Mouse (Mus musculus) forelimb bud, embryonic 11.5 days (tissue): Measurements from ENCODE around the gene C2cd4b.
A peak's percentile ranks its signal among the peaks of the same experiment; 100 is the strongest.

ENCODE experiments used
- DNase-seq: peaks from one replicate; pipeline ENCODE4 v3.0.0-alpha.2; 2012; ENCODE audit warnings: low read depth, low spot score

C2cd4b gene

DNA sequence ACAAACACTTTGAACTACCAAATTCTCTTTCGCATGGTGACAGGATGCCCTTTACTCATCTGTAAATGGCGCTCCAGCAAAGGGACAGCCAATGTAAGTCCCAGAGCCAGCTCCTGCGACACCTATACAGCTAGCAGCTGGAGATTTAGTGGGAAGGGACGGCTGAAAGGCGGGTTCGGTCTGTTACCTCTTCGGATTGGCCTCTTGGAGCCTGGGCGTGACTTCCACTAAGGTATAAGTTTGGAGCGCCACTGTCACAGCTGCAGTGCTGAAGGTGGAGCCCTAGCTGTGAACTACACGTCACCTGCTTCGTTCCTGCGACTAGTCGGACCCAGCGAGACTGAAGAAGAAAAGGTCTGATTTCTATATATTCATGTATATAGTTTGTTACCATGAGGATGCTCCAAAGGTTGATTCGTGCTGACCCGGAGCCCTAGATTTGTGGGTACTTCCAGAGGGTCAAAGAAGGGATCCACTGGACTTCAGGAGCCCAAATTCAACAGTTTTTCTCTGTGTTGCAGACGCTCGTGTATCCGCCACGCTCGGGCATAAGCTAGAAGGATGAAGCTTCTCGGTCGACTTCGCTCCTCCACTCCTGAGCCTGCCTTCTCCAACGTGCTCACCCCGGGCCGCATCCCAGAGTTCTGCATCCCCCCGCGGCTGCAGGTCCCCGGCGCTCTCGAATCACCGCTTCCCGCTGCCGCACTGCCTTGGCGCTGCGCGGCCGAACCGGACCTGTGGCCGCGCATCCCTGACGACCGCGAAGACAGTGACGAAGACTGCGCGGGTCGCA, at the start of gene C2cd4b:
Gene C2cd4b, plus strand, starts transcription at position 275 of the 793 bp plus-strand sequence.
- DNase-seq = peak; percentile 49

DNA sequence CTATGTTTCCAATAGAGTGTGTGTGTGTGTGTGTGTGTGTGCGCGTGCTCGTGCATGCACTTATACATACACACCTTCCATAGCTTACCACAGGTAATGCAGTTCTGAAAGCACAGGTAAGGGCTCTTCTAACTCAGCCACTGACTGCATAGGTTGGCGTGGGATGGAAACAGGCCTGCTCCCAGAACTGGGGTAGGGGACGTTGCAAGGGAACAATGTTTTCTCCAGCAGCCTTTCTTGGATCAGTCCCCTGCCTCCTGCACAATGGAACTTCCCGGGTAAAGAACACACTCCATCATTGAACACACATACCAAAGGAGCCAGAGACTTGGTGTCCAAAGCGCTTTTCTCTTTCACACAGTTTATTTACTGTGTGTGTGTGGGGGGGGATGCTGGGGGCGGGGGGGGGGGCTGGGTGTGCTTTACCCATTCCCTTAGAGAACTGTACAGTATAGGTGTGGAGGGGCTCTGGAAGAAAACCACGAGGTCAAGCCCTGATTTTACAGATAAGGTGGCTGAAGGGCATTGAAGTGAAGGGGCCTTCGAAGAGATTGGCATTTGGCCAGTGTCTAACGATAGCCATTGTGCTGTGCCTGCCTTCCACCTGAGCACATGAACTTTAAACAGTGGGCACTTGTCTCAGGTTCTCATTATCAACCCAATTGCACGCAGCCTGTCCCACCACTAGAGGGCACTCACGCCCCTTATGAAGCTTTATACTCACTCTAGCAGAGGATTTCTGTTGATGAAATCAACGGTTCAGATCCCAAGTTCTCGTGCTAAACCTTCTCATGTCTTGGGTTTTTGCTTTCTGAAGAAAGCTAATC, 48.0 kb upstream of the C2cd4b start:
- DNase-seq = peak; percentile 79

DNA sequence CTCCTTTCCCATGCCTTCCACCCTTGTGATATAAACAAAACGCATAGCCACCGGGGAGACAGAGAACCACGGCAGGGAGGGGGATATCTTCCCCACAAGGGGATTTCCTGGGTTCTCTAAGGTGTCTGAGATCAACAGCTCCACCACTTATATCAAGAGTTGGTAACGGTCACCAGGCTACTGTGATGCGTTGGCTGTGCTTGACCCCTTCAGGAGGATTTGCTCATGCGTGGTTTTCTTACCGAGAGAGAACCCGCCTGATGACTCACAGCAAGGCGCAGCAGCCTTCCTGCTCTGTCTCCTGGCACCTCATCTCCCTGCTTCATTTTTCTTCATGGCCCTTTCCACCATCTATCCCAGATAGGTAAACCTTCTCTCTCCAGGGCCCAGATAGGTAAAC, 47.1 kb upstream of the C2cd4b start:
- DNase-seq = no peak

DNA sequence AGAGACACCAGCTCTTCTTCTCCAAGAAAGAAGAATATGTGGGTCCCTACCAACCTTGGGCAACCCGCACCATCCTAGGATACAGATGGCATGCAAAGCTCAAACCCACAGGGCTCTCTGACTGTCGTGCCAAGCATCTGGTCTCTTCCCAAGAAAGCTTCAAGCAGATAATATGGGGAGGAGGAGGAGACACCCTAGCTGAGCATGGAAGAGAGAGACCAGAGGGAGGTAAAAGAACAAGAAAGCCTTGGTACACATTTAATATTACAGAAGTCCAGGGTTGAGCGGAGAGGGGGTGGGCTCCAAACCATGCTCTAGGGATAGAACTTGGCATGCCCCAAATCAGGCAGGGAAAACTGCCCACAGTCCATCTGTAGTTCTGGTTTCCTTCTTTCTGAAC, 42.2 kb upstream of the C2cd4b start:
- no peak for DNase-seq

DNA sequence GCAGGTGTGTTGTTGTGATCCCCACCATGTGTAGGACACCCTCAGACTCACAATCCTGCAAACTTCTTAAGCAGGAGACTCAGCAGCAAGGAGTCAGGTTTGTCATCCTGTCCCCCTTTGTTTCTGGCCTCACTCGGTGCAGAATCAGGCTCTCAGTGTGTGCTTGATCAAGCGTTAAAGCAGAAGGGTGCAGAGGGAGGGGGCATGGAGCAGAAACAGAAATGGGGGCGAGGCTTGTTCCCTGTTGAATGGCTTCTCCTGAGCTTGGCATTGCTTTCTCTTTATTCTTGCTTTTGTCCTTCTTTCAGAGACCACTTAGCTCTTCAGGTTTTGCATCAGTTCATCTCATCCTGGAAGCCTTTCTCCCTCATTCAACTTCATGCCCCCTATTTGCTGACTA, 40.6 kb upstream of the C2cd4b start:
- no peak for DNase-seq

DNA sequence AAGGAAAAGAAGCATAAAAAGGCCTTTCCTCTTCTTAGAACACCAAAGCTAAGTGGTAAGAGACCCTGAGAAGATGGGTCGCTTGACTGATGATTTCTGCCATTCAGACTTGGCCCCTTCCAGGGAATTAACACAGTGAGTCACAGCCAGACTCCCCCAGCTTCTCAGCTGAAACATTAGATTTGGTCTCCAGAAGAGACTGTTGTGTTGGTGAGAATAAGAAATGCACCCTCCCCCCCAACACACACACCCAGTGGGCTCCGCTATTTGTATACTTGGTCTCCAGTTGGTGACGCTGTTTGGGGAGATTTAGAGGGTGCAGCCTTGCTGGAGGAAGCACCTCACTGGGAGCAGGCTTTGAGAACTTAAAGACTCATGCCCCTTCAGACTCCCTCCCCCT, 39.1 kb upstream of the C2cd4b start:
- no peak for DNase-seq

DNA sequence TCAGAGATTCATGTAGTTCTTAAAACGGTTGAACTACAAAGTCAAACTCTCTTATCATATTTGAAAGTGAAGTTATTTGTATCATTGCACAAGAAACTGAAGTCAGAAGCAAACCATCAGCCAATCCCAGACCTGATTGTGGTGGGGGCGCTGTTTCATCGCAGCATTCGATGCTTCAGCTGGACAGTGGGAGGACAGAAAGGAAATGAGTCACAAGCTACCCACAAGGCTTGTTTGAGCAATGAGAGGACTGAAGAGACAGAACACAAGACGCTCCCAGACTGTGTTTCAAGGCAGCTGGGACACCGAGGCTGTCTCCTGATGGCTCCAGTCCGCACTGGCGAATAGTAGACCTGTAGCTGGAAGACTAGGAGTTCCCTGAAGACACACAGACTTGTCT, 36.9 kb upstream of the C2cd4b start:
- DNase-seq = no peak

DNA sequence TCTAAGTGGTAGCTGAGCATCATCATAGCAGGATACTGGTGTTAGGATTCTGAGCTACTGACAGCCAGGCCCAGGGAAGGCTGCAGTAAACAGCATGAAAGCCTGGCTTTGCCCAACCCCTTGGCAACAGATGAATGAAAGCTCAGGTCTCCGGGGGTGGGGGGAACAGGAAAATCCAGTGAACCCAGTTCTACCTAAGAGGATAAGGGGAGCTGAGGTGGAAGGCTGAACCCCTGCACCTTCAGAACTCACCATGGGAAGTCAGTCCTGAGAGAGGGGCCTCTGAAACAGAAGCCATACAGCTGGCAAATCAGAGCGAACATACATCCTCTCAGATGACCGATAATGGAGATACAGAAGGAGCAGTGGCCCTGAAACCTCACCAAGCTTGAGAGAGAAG, 34.0 kb upstream of the C2cd4b start:
- no peak for DNase-seq

DNA sequence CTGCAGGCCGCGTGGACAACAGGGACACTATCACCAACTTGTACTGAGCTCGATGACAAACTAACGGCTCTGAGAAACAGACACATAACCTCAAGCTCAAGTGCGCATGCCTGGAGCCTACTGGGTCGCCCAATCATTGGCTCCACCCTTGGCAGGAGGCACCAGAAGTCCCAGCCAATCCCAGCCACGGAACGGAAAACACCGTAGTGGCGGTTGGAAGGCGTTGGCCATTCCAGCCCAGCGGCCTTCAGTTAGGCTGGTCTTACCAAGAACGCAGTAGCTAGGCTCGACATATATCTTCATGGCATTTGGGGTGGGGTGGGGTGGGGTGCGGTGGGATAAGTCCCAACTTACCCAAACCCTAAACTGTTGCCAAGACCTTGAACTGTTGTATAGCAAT, 25.5 kb upstream of the C2cd4b start:
- DNase-seq = no peak

DNA sequence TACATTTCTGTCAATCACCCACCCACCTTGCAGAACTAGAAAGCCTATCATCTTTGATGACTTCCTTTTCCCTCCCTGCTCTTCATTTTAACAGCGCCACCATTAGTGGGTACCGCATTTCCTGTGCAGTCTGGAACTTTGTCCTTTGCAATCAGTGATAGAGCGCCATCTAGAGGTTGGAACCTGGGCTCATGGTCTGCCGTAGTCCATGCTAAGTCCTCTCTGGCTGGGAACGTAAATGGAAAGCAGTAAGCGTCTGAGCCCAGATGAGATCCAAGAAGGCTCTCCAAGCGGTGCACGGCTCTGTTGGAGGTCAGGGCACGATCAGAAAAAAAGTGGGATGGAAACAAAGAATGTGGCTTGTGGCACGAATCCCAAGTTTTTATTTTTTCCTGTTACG, 23.8 kb upstream of the C2cd4b start:
- DNase-seq = peak; percentile 46

DNA sequence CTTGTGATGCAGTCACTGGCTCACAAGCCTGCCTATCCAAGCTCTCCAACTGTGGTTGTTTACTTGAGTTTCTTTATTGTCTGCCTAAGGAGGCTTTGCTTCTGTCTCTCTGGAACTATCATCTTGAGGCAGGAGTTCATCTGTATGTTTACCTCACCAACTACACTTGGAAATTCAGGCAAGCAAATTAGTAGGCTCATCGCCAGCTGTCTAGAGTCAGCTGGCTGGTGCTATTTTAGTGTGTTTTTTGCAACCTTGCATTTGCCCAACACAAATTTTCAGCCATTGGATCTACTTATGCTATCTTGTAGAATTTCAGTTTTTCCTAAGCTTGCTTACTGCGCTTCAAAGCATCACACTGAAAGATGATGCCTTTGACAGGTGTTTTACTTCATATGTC, 18.0 kb upstream of the C2cd4b start:
- no peak for DNase-seq

DNA sequence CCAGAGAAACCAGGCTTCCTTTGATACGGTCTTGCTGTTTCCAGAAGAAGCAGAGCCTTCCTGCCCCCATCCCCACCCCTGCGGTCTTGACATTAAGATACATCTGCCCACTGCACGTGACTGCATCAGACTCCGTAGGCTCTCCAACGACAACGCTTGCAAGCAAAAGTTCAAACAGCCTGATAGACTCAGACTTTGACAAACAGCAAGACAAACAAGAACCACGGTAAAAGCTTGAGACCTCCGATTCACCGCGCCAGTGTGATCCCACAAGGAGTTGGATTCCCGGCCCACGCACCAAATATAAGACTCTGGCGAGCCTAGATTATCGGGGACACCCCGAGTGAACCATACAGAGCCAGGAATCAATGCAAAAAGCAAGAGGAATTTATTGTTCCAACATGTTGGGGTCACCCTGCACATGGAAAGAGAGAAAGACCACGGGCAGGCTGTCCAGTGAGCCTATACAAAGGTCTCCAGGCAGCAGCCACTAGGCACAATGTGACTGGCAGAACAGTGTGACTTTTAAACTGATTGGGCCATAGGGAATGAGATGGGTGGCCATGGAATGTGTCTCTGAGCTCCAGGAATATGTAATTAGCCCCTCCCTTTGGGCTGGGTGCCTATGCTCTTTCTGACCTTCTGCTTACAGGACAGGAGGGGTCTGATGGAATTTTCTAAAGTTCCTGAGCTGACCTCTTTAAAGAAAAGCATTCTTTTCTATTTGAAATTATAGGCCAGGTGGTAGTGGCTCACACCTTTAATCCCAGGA, 5.6 kb upstream of the C2cd4b start:
- DNase-seq = no peak

DNA sequence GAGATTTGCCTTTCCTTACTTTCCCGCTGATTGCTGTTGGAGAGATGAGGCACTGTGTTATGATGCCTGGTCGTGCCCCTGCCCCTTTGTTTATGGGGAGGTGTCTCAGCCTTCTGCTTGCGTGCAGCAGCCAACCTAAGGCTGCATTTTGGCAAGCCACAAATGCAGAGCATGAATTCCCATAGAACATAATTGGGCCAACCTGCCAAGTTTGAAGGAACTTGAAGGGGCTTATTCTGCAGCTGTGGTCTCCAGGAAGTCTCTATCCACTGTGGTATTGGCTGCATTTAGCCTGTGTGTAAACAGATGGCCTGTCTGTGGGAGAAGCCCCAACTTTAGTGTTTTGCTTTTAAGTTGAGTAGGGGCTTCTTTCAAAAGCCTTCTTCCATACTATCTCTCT, 4.5 kb upstream of the C2cd4b start:
- DNase-seq = no peak

DNA sequence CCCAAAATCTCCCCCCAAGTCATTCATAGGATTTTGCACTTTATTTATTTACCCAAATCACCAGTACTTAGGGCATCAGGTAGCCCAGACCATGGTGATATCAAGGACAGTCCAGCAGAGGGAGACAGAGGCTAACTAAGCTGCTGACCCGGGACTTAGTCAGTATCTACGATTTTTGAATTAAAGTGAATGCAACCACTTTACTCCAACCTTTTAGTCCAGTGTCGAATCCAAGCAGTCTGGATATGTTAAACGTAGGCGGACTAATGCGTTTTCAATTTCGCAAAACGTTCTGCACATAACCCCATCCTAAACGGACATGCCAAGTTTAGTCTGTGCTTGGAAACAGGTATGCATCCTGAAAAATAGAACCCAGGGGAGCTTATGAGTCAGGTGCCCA, 551 bp upstream of the C2cd4b start:
- peak; percentile 76 for DNase-seq

DNA sequence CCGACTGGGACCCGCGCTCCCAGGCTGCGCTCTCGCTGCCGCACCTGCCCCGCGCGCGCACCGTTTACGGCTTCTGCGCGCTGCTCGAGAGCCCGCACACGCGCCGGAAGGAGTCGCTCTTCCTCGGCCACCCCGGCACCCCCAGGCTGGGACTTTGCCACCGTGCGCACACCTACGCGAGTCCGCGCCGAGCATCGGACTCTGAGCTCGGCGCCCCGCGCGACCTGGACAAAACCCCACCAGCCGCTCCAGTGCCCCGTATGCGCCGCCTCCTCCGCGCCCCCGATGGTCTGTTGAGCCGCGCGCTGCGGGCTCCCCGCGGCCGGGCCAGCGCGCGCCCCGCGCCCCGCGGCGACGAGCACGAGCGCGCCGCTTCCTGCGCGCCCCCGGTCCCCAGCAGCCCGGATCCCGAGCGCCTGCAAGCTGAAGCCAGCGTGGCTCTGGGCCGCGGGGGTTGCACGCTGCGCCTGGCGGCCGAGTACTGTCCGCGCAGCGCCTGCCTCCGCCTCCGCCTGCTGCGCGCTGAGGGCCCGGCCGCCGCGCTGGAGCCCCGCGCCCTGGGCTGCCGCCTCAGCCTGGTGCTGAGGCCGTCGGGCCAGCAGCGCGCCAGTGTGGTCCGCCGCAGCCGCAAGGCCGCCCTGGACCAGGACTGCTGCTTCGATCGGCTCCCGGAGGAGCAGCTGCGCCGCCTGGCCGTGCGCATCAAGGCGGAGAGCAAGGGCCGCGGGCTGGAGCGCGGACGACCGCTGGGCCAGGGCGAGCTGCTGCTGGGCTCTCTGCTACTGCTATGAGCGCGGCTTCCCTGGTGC, 923 bp downstream of the C2cd4b start:
- peak; percentile 40 for DNase-seq

DNA sequence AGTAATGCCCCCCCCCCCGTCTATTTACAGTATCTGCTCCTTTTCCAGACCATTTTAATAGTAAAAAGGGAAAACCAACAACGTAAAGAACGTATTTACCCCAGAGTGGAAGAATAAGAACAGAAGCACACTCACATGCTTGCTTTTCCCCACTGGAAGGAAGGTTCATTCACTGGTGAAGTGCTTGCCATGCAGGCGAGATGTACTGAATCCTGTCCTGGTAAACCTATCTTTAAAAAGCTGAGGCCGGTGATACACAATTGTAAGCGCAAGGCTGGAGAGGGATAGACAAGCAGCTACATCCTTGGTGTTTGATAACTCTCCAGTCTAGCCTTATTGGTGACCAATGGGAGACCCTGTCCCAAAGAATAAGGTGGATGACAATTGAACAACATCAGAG, 1.8 kb downstream of the C2cd4b start:
- no peak for DNase-seq

DNA sequence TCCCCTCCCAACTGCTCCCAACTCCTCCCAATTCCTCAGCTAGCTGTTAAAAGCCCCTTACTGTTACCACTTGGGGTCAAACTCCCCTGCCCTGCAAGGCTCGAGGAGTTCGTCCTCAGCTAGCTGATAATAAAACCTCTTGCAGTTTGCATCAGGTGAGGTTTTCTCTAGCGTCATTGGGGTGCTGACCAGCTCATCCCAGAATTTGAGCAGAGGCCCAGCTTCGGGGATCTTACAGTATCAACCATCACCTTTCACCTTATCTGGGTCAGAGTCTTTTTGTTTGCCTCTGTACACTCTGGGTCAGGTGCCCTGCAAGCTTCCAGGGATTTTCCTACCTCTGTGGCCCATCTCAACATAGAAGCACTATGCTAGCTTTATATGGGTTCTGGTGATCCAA, 4.1 kb downstream of the C2cd4b start:
- no peak for DNase-seq

DNA sequence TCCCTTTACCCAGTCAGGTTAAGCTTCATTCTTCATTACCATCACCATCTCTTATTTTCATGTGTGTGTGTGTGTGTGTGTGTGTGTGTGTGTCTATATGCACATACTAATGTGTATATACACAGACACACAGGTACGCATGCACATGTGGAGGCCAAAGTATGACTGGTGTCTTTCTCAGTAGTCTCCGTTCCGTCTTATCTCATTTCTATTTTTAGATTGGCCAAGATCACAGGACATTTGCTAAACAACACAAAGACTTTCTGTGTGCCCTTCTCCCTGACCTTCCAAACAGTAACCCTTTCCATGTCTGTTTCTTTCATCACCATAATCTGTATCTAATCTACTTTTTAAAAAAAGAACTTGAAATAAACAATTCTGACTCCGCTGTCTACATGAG, 7.2 kb downstream of the C2cd4b start:
- no peak for DNase-seq

DNA sequence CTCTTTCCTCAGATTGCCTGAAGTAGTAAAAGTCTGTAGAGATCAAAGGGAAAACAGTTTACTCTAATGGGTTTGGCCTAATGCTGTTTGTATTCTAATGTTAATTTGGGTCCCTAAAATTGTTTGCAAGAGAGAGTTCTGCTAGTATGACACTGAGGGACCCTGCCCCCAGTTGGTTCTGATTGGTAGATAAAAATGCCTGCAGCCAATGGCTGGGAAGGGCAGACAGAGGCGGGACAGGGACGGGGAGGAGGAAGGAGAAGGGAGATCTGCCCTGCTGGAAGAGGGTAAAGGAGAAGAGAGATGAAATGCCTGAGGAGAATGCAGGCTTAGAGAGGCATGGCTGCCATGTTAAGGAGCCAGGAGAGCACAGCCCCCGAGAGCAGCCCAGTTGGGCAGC, 7.7 kb downstream of the C2cd4b start:
- no peak for DNase-seq

DNA sequence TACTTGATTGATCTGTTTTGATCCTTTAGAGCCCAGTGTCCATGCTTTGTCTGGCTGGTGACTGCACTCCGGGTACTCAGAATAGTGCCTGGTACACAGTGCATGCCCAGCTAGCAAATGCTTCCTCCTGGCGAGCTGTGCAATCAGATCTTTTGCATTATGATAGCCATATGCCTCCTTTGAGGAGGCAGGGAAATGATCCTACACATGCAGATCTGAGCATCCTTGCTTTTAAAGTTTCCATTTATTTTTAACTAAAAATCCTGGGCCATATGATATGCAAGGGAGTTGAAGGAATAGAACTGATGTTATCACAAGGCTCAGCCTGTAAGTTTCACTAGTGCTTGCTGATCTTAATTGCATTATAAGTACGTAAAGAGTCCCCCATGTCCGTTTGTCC, 9.6 kb downstream of the C2cd4b start:
- no peak for DNase-seq

DNA sequence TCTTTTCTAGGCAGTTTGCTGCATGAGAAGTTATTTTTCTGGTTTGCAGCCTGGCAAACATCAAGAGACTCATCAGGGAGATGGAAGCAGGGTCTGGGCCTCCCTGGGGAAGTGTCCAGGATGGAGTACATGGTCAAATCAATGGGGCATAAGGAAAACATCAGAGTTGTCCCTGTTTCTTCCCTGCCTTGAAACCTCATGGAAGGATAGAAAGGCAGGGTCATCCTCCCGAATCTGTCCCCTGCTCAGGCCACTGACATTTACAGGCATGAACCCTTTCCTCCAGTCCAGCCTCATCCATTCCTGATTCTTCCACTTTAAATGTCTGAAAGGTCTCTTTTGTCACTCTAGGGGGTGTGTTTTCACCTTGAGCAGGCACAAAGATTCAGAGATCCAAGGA, 10.2 kb downstream of the C2cd4b start:
- DNase-seq = no peak

DNA sequence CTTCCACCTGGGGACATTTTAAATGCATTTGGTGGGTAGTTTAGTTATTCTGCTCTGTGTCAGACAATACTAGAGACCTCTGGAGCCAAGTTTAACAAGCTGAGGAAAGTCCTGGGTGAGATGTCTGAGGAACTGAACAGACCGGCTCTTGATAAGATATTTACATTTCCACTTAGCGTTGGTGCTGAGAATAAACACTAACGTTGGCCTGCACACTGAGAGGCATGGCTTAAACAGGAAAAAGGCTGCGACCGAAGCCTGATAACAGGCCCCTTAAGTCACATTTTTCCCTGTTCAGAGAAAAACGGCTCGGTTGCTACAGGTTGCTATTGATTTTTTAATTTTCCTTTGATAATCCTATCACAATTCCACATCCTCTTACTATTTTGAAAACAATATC, 12.1 kb downstream of the C2cd4b start:
- DNase-seq = no peak
